Mouse (Mus musculus) neural tube, embryonic 13.5 days (tissue): ENCODE data around the gene Cmtm8. TPM values are rescaled to one million over a fixed set of nuclear protein-coding genes. Genes with fewer than 3 reads are reported as not detected.

Source experiments
- ATAC-seq: fragments of 200-750 bp; cut with Nextera tagmentation; 2 replicates; pipeline ENCODE4 v1.8.0; 2017; ENCODE audit warnings: low read depth, mild to moderate bottlenecking, moderate TSS enrichment, moderate library complexity
- H3K27ac ChIP-seq: fragments of 300-500 bp; sonication (generic); replicated peaks from 2 replicates; pipeline ENCODE4 v1.5.1; 2015; ENCODE audit warnings: moderate library complexity, mild to moderate bottlenecking, inconsistent platforms
- H3K27me3 ChIP-seq: fragments of 300-500 bp; sonication (generic); 2 replicates; pipeline ENCODE4 v1.6.1; 2015; ENCODE audit warnings: mild to moderate bottlenecking, inconsistent platforms
- H3K36me3 ChIP-seq: fragments of 300-500 bp; sonication (generic); 2 replicates; pipeline ENCODE4 v1.6.1; 2015; ENCODE audit warnings: mild to moderate bottlenecking, inconsistent platforms
- H3K4me1 ChIP-seq: fragments of 300-500 bp; sonication (generic); replicated peaks from 2 replicates; pipeline ENCODE4 v1.6.1; 2015; ENCODE audit warnings: inconsistent platforms
- H3K4me2 ChIP-seq: fragments of 300-500 bp; sonication (generic); 2 replicates; pipeline ENCODE4 v1.6.1; 2015; ENCODE audit warnings: inconsistent platforms, mild to moderate bottlenecking, moderate library complexity
- H3K4me3 ChIP-seq: fragments of 300-500 bp; sonication (generic); 2 replicates; pipeline ENCODE4 v1.5.1; 2015; ENCODE audit warnings: mild to moderate bottlenecking, inconsistent platforms
- H3K9ac ChIP-seq: fragments of 300-500 bp; sonication (generic); 2 replicates; pipeline ENCODE4 v1.6.1; 2015; ENCODE audit warnings: moderate library complexity, mild to moderate bottlenecking, inconsistent platforms
- H3K9me3 ChIP-seq: fragments of 300-500 bp; sonication (generic); 2 replicates; pipeline ENCODE4 v1.6.1; 2016; ENCODE audit warnings: inconsistent platforms
- WGBS: fragments of 180-500 bp; shearing (Covaris S2); methylation state at CpG from one replicate; pipeline ENCODE4 v1.1.7; 2015; 5-methylcytosine and 5-hydroxymethylcytosine counted together
- polyA plus RNA-seq: library from polyadenylated mRNA; unstranded; fragments of >200 nt; fragmentation: Nextera tagmentation; extraction: Ambion mirVana; gene quantifications from 2 replicates; pipeline ENCODE4 v1.2.1, GENCODE M21; 2015

Cmtm8 gene
- polyA plus RNA-seq, 1 experiment from 2014 or later, result 17.3 TPM

- 76% methylated on average over 7 of the region's 7 CpGs for WGBS
These were observed 26.9 kb downstream of the Cmtm8 start for GRCm38 (mm10) chr9:114817012-114817411.

GRCm38 (mm10) chr9:114816121-114816520 is 27.8 kb downstream of the Cmtm8 start:
- no peaks in the 10 kb centered on the region for H3K27me3 ChIP-seq
- no peaks in the 10 kb centered on the region for H3K9me3 ChIP-seq
- no peak for ATAC-seq
- 93% methylated on average over 7 of the region's 7 CpGs for WGBS
- H3K9ac ChIP-seq, result no peak overlapping the region
- no peak overlapping the region for H3K4me2 ChIP-seq
- no peaks in the 10 kb centered on the region for H3K4me1 ChIP-seq
- H3K27ac ChIP-seq, result no peak overlapping the region
- no peaks in the 10 kb centered on the region for H3K36me3 ChIP-seq
- no peak overlapping the region for H3K4me3 ChIP-seq

More at GRCm38 (mm10) chr9:114817012-114817411, 26.9 kb downstream of the Cmtm8 start:
- Histone ChIP-seq H3K4me2 (no peak overlapping the region), H3K4me3 (no peak overlapping the region), H3K4me1 (no peaks in the 10 kb centered on the region), H3K27ac (no peak overlapping the region), H3K9ac (no peak overlapping the region), H3K9me3 (no peaks in the 10 kb centered on the region), H3K27me3 (no peaks in the 10 kb centered on the region), H3K36me3 (no peaks in the 10 kb centered on the region)
- no peak for ATAC-seq

GRCm38 (mm10) chr9:114815315-114815714 is 28.6 kb downstream of the Cmtm8 start:
- Histone ChIP-seq H3K36me3 (no peaks in the 10 kb centered on the region), H3K27me3 (no peaks in the 10 kb centered on the region), H3K4me1 (no peaks in the 10 kb centered on the region), H3K4me2 (no peak overlapping the region), H3K27ac (no peak overlapping the region), H3K9ac (no peak overlapping the region), H3K9me3 (no peaks in the 10 kb centered on the region), H3K4me3 (no peak overlapping the region)
- 81% methylated on average over 4 of the region's 4 CpGs for WGBS
- no peak for ATAC-seq

GRCm38 (mm10) chr9:114812001-114812400 is 32.0 kb downstream of the Cmtm8 start:
- Histone ChIP-seq H3K36me3 (no peaks in the 10 kb centered on the region), H3K27ac (no peak overlapping the region), H3K4me3 (no peak overlapping the region), H3K9ac (no peak overlapping the region), H3K9me3 (no peaks in the 10 kb centered on the region), H3K4me1 (no peaks in the 10 kb centered on the region), H3K4me2 (no peak overlapping the region), H3K27me3 (no peaks in the 10 kb centered on the region)
- WGBS, result 85% methylated on average over 4 of the region's 4 CpGs
- ATAC-seq, result no peak

GRCm38 (mm10) chr9:114810837-114811236 is 33.1 kb downstream of the Cmtm8 start:
- 77% methylated on average over 11 of the region's 11 CpGs for WGBS
- H3K4me2 ChIP-seq, result no peak overlapping the region
- no peak overlapping the region for H3K9ac ChIP-seq

GRCm38 (mm10) chr9:114808671-114809070 is 35.3 kb downstream of the Cmtm8 start:
- no peaks in the 10 kb centered on the region for H3K36me3 ChIP-seq
- no peak overlapping the region for H3K9ac ChIP-seq
- H3K4me1 ChIP-seq, result peaks cover 9% of the 10 kb centered on the region
- no peaks in the 10 kb centered on the region for H3K9me3 ChIP-seq
- no peaks in the 10 kb centered on the region for H3K27me3 ChIP-seq
- no peak for ATAC-seq
- no peak overlapping the region for H3K4me3 ChIP-seq
- H3K27ac ChIP-seq, result no peak overlapping the region
- WGBS, result 90% methylated on average over 5 of the region's 5 CpGs
- no peak overlapping the region for H3K4me2 ChIP-seq

More at GRCm38 (mm10) chr9:114810837-114811236, 33.1 kb downstream of the Cmtm8 start:
- H3K4me3 ChIP-seq, result no peak overlapping the region
- H3K9me3 ChIP-seq, result no peaks in the 10 kb centered on the region
- no peaks in the 10 kb centered on the region for H3K27me3 ChIP-seq
- no peak overlapping the region for H3K27ac ChIP-seq
- H3K36me3 ChIP-seq, result no peaks in the 10 kb centered on the region
- no peak for ATAC-seq
- no peaks in the 10 kb centered on the region for H3K4me1 ChIP-seq

GRCm38 (mm10) chr9:114807261-114807660 is 36.7 kb downstream of the Cmtm8 start:
- H3K4me3 ChIP-seq, result no peak overlapping the region
- H3K27me3 ChIP-seq, result no peaks in the 10 kb centered on the region
- H3K27ac ChIP-seq, result no peak overlapping the region
- H3K4me2 ChIP-seq, result no peak overlapping the region
- no peak overlapping the region for H3K9ac ChIP-seq
- 79% methylated on average over 8 of the region's 8 CpGs for WGBS
- H3K9me3 ChIP-seq, result no peaks in the 10 kb centered on the region
- H3K4me1 ChIP-seq, result peaks cover 9% of the 10 kb centered on the region
- ATAC-seq, result no peak
- no peaks in the 10 kb centered on the region for H3K36me3 ChIP-seq

- Histone ChIP-seq H3K27me3 (peaks cover 3% of the 10 kb centered on the region; the same call in 1 of the 2 replicates), H3K9ac (no peak overlapping the region), H3K27ac (peak overlapping the region; percentile 24; the same call in 1 of the 2 replicates), H3K4me1 (peaks cover 14% of the 10 kb centered on the region), H3K4me3 (no peak overlapping the region), H3K4me2 (no peak overlapping the region), H3K9me3 (no peaks in the 10 kb centered on the region), H3K36me3 (no peaks in the 10 kb centered on the region)
- ATAC-seq, result peak; percentile 67
- WGBS, result 54% methylated on average over 19 of the region's 19 CpGs
These were observed 38.7 kb downstream of the Cmtm8 start for GRCm38 (mm10) chr9:114805151-114805671.

GRCm38 (mm10) chr9:114802191-114802590 is 41.8 kb downstream of the Cmtm8 start:
- H3K4me2 ChIP-seq, result no peak overlapping the region
- H3K9ac ChIP-seq, result no peak overlapping the region
- no peak overlapping the region for H3K27ac ChIP-seq
- H3K36me3 ChIP-seq, result no peaks in the 10 kb centered on the region
- H3K9me3 ChIP-seq, result no peaks in the 10 kb centered on the region
- no peak overlapping the region for H3K4me3 ChIP-seq
- no peak for ATAC-seq
- peaks cover 3% of the 10 kb centered on the region; the same call in 1 of the 2 replicates for H3K27me3 ChIP-seq
- peaks cover 18% of the 10 kb centered on the region for H3K4me1 ChIP-seq
- WGBS, result 83% methylated on average over 1 of the region's 1 CpGs

GRCm38 (mm10) chr9:114801301-114801700 is 42.7 kb downstream of the Cmtm8 start:
- H3K4me1 ChIP-seq, result peaks cover 18% of the 10 kb centered on the region
- no peak overlapping the region for H3K27ac ChIP-seq
- no peak overlapping the region for H3K9ac ChIP-seq
- ATAC-seq, result no peak
- H3K27me3 ChIP-seq, result peaks cover 3% of the 10 kb centered on the region; the same call in 1 of the 2 replicates
- H3K4me3 ChIP-seq, result no peak overlapping the region
- WGBS, result 18% methylated on average over 15 of the region's 15 CpGs
- H3K36me3 ChIP-seq, result no peaks in the 10 kb centered on the region
- H3K4me2 ChIP-seq, result no peak overlapping the region
- no peaks in the 10 kb centered on the region for H3K9me3 ChIP-seq

- no peak overlapping the region for H3K27ac ChIP-seq
- no peak overlapping the region for H3K4me2 ChIP-seq
- no peak overlapping the region for H3K9ac ChIP-seq
- no peak overlapping the region for H3K4me3 ChIP-seq
- 21% methylated on average over 10 of the region's 10 CpGs for WGBS
- H3K27me3 ChIP-seq, result peaks cover 3% of the 10 kb centered on the region; the same call in 1 of the 2 replicates
- ATAC-seq, result no peak
- peaks cover 10% of the 10 kb centered on the region for H3K4me1 ChIP-seq
- H3K36me3 ChIP-seq, result no peaks in the 10 kb centered on the region
- no peaks in the 10 kb centered on the region for H3K9me3 ChIP-seq
These were observed 44.4 kb downstream of the Cmtm8 start for GRCm38 (mm10) chr9:114799498-114800107.

GRCm38 (mm10) chr9:114798845-114799244 is 45.1 kb downstream of the Cmtm8 start:
- H3K36me3 ChIP-seq, result no peaks in the 10 kb centered on the region
- 45% methylated on average over 6 of the region's 6 CpGs for WGBS
- H3K4me3 ChIP-seq, result no peak overlapping the region
- H3K27ac ChIP-seq, result no peak overlapping the region
- H3K9ac ChIP-seq, result no peak overlapping the region
- H3K4me1 ChIP-seq, result peaks cover 9% of the 10 kb centered on the region
- ATAC-seq, result no peak
- no peak overlapping the region for H3K4me2 ChIP-seq
- H3K27me3 ChIP-seq, result peaks cover 3% of the 10 kb centered on the region; the same call in 1 of the 2 replicates
- no peaks in the 10 kb centered on the region for H3K9me3 ChIP-seq
